Mouse (Mus musculus): Measurements from ENCODE around the gene Glb1.
A peak's percentile ranks its signal among the peaks of the same experiment; 100 is the strongest.
"Not testable (repeated sequence)": the region's sequence is repeated elsewhere in the genome, so short reads cannot be mapped to it uniquely, and the experiment has no call there.

The Glb1 gene

GRCm38 (mm10) chr9:114394136-114394535, 6.7 kb upstream of the Glb1 start:
- ATAC-seq (ENCODE audit: insufficient number of reproducible peaks, low FRiP score, low TSS enrichment), result not testable (repeated sequence)

GRCm38 (mm10) chr9:114394677-114395076, 6.2 kb upstream of the Glb1 start:
- no peak for ATAC-seq (ENCODE audit: insufficient number of reproducible peaks, low FRiP score, low TSS enrichment)

- ATAC-seq (ENCODE audit: insufficient number of reproducible peaks, low FRiP score, low TSS enrichment), result no peak
Observed at GRCm38 (mm10) chr9:114395258-114395657, 5.6 kb upstream of the Glb1 start.

GRCm38 (mm10) chr9:114399680-114400079, 1.2 kb upstream of the Glb1 start:
- ATAC-seq (ENCODE audit: insufficient number of reproducible peaks, low FRiP score, low TSS enrichment), result no peak

- ATAC-seq (ENCODE audit: insufficient number of reproducible peaks, low FRiP score, low TSS enrichment), result no peak
Observed at GRCm38 (mm10) chr9:114400588-114400948, 308 bp upstream of the Glb1 start.

- ATAC-seq (ENCODE audit: insufficient number of reproducible peaks, low FRiP score, low TSS enrichment), result peak; percentile 11; the same call in 1 of the 2 replicates
Observed at GRCm38 (mm10) chr9:114401685-114402080, 807 bp downstream of the Glb1 start.

- no peak for ATAC-seq (ENCODE audit: insufficient number of reproducible peaks, low FRiP score, low TSS enrichment)
Observed at GRCm38 (mm10) chr9:114407676-114408075, 6.8 kb downstream of the Glb1 start.

- no peak for ATAC-seq (ENCODE audit: insufficient number of reproducible peaks, low FRiP score, low TSS enrichment)
Observed at GRCm38 (mm10) chr9:114410313-114410862, 9.5 kb downstream of the Glb1 start.

GRCm38 (mm10) chr9:114411295-114411694, 10.4 kb downstream of the Glb1 start:
- no peak for ATAC-seq (ENCODE audit: insufficient number of reproducible peaks, low FRiP score, low TSS enrichment)

- ATAC-seq (ENCODE audit: insufficient number of reproducible peaks, low FRiP score, low TSS enrichment), result no peak
Observed at GRCm38 (mm10) chr9:114412406-114412805, 11.5 kb downstream of the Glb1 start.

- ATAC-seq (ENCODE audit: insufficient number of reproducible peaks, low FRiP score, low TSS enrichment), result no peak
Observed at GRCm38 (mm10) chr9:114413866-114414265, 13.0 kb downstream of the Glb1 start.

- ATAC-seq (ENCODE audit: insufficient number of reproducible peaks, low FRiP score, low TSS enrichment), result no peak
Observed at GRCm38 (mm10) chr9:114415701-114416100, 14.8 kb downstream of the Glb1 start.

GRCm38 (mm10) chr9:114416646-114417517, 16.0 kb downstream of the Glb1 start:
- ATAC-seq (ENCODE audit: insufficient number of reproducible peaks, low FRiP score, low TSS enrichment), result no peak

- ATAC-seq (ENCODE audit: insufficient number of reproducible peaks, low FRiP score, low TSS enrichment), result no peak
Observed at GRCm38 (mm10) chr9:114418187-114418586, 17.3 kb downstream of the Glb1 start.

- ATAC-seq (ENCODE audit: insufficient number of reproducible peaks, low FRiP score, low TSS enrichment), result no peak
Observed at GRCm38 (mm10) chr9:114420443-114420842, 19.6 kb downstream of the Glb1 start.

GRCm38 (mm10) chr9:114421045-114421444, 20.2 kb downstream of the Glb1 start:
- no peak for ATAC-seq (ENCODE audit: insufficient number of reproducible peaks, low FRiP score, low TSS enrichment)

- no peak for ATAC-seq (ENCODE audit: insufficient number of reproducible peaks, low FRiP score, low TSS enrichment)
Observed at GRCm38 (mm10) chr9:114421797-114422196, 20.9 kb downstream of the Glb1 start.

GRCm38 (mm10) chr9:114425576-114425975, 24.7 kb downstream of the Glb1 start:
- no peak for ATAC-seq (ENCODE audit: insufficient number of reproducible peaks, low FRiP score, low TSS enrichment)

GRCm38 (mm10) chr9:114426201-114426600, 25.3 kb downstream of the Glb1 start:
- no peak for ATAC-seq (ENCODE audit: insufficient number of reproducible peaks, low FRiP score, low TSS enrichment)

GRCm38 (mm10) chr9:114427425-114427824, 26.5 kb downstream of the Glb1 start:
- ATAC-seq (ENCODE audit: insufficient number of reproducible peaks, low FRiP score, low TSS enrichment), result no peak

GRCm38 (mm10) chr9:114428103-114428834, 27.4 kb downstream of the Glb1 start:
- ATAC-seq (ENCODE audit: insufficient number of reproducible peaks, low FRiP score, low TSS enrichment), result no peak

All from cerebellum, adult (tissue).